Mouse (Mus musculus) erythroblast, embryonic 14.5 days (primary cell): ENCODE data around the gene Bend6. TPM values are rescaled to one million over a fixed set of nuclear protein-coding genes. Genes with fewer than 3 reads are reported as not detected.
"Not testable (repeated sequence)": the region's sequence is repeated elsewhere in the genome, so short reads cannot be mapped to it uniquely, and the experiment has no call there.

ENCODE experiments used
- H3K27me3 ChIP-seq: 2 replicates; pipeline ENCODE4 v1.6.1; 2012; ENCODE audit warnings: inconsistent platforms; ENCODE audit not compliant: control insufficient read depth
- H3K36me3 ChIP-seq: 2 replicates; pipeline ENCODE4 v1.6.1; 2012; ENCODE audit warnings: mild to moderate bottlenecking, inconsistent platforms; ENCODE audit not compliant: control insufficient read depth
- H3K4me1 ChIP-seq: 2 replicates; pipeline ENCODE4 v1.6.1; 2012; ENCODE audit warnings: inconsistent platforms; ENCODE audit not compliant: control insufficient read depth
- H3K4me3 ChIP-seq: replicated peaks from 2 replicates; pipeline ENCODE3; 2012; ENCODE audit warnings: moderate library complexity, mild to moderate bottlenecking, inconsistent platforms
- H3K9me3 ChIP-seq: 2 replicates; pipeline ENCODE4 v1.6.1; 2012; ENCODE audit warnings: low read length, inconsistent platforms, mixed read lengths; ENCODE audit not compliant: control insufficient read depth
- GATA1 ChIP-seq: IDR thresholded peaks from 2 replicates; pipeline ENCODE4 v1.6.1; 2012; ENCODE audit warnings: low read length, inconsistent platforms, mixed read lengths
- TAL1 ChIP-seq: IDR thresholded peaks from 3 replicates; pipeline ENCODE4 v1.6.1; 2012; ENCODE audit warnings: low read length, inconsistent platforms, mixed read lengths
- polyA plus RNA-seq: library from polyadenylated mRNA; stranded (reverse); fragments of >175 nt; gene quantifications from 2 replicates; pipeline ENCODE4 v1.2.3, GENCODE M21; 2012

Bend6 gene
- polyA plus RNA-seq, 1 experiment, result not detected

DNA sequence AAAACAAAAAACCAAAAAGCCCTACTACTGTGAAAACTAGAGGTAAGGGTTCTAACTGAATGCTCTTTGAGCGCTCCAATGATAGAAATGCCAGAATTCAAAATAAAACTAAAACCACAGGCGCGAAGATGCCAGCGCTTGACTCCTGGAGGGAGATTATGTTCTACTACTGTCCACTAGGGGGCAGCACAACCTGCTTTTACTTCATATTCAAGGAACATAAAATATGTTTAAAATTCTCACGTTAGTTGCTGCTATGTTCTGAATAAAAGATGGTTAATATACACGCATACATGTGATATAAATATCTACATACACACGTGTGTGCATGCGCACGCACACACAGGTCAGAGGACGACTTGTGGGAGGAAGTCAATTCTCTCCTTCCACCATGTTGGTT lies 14.8 kb downstream of the Bend6 start:
- Histone ChIP-seq H3K36me3 (no peaks in the 10 kb centered on the region), H3K4me1 (no peaks in the 10 kb centered on the region)
- TF ChIP-seq TAL1 (no peak), GATA1 (no peak)

DNA sequence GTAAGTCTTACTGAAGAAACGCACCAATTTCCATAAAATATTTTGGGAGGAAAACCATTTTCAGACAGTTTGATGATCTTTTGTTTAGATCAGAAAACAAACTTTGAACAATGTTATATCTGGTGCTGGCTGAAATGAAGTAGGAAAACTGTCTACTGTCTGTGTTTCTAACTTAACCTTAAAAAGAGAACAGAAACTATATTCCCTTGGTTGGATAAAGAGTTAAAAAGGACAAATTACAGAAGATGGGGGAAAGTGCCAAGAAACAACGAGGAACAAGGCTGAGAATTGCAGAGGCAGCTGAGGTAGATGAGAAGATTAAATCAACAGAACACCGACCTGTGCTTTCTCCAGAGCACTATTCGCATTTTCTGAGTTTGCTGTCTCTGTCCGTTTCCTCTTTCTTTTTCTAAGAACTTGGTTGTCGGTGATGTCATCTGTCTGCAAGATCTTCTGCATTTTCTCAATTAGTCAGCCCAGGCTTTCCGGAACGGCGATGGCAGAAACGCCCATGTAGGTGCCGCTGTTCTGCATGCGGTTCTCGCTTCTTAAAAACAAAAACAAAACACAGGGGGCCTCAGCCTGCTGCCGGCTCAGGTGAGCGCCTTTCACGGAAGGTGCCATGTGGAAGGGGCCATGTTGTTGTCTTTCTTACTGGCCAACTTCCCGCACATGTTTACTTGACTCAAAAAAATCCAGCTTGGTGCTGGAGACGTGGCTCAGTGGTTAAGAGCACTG lies 24.3 kb downstream of the Bend6 start:
- TF ChIP-seq TAL1 (no peak), GATA1 (no peak)
- Histone ChIP-seq H3K4me3 (no peak overlapping the region), H3K4me1 (no peaks in the 10 kb centered on the region), H3K27me3 (peaks cover 5% of the 10 kb centered on the region), H3K9me3 (no peaks in the 10 kb centered on the region), H3K36me3 (no peaks in the 10 kb centered on the region)

More for the DNA sequence above, 14.8 kb downstream of the Bend6 start:
- H3K4me3 ChIP-seq, result no peak overlapping the region
- no peaks in the 10 kb centered on the region for H3K9me3 ChIP-seq
- H3K27me3 ChIP-seq, result no peaks in the 10 kb centered on the region

DNA sequence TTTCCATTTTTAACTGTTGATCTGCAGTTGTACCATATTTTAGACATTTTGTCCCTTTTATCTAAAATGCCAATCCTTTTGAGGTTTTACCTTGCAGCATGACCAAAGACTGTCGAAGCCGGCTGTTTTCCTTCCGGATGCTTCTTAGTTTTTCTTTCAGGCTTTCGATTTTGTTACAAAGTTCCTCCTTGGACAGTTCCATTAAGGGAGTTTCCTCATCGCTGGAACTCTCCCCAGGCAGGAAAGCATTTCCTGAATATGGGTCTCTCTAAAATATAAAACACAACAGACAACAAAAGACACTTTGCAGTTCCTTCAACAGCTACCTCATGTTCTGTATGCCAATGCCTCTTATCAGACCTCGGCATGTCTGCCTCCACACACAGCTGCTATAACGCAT lies 29.4 kb downstream of the Bend6 start:
- Histone ChIP-seq H3K4me3 (no peak overlapping the region), H3K27me3 (peaks cover under 1% of the 10 kb centered on the region), H3K9me3 (no peaks in the 10 kb centered on the region), H3K36me3 (no peaks in the 10 kb centered on the region), H3K4me1 (no peaks in the 10 kb centered on the region)
- TF ChIP-seq TAL1 (no peak), GATA1 (no peak)

DNA sequence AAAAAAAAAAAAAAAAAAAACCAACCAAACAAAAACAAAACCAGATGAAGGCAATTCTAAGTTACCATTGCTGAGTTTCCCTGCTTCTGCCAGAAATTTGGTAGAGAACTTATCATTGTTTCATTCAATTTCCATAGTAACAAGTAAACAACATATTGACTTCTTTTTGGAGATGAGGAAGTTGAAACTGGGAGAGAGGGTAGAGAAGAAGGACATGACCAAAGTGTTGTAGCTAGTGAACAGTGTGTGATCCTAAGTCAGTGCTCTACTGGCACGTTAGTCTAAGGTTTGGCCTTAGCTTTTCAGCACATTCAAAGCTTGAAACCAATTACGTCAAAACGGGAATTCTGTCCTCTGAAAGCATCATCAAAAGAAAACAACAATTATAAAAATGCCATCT lies 31.2 kb downstream of the Bend6 start:
- no peaks in the 10 kb centered on the region for H3K27me3 ChIP-seq
- H3K36me3 ChIP-seq, result no peaks in the 10 kb centered on the region
- no peaks in the 10 kb centered on the region for H3K4me1 ChIP-seq
- no peaks in the 10 kb centered on the region for H3K9me3 ChIP-seq
- H3K4me3 ChIP-seq, result no peak overlapping the region
- TF ChIP-seq GATA1 (no peak), TAL1 (no peak)

DNA sequence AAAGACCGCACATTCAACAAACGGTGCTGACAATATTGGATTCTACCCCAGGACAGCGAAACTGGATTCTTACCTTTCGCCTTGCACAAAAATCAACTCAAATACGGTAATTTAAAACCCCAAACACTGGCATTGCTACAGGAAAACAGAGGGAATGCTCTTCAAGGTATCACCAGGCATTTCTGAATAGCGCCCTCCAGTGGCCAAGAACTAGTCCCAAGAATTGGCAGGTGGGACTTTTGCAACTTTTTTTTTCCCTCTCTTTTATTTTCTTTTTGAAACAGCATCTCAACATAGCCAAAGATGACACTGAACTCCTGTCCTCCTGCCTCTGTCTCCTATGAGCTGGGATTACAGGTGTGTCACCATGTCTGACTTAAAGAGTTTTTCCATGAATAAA lies 31.9 kb downstream of the Bend6 start:
- TF ChIP-seq TAL1, result no peak
- no peak for TF ChIP-seq GATA1
- Histone ChIP-seq H3K36me3 (no peaks in the 10 kb centered on the region), H3K27me3 (no peaks in the 10 kb centered on the region), H3K4me3 (no peak overlapping the region), H3K9me3 (no peaks in the 10 kb centered on the region), H3K4me1 (no peaks in the 10 kb centered on the region)

DNA sequence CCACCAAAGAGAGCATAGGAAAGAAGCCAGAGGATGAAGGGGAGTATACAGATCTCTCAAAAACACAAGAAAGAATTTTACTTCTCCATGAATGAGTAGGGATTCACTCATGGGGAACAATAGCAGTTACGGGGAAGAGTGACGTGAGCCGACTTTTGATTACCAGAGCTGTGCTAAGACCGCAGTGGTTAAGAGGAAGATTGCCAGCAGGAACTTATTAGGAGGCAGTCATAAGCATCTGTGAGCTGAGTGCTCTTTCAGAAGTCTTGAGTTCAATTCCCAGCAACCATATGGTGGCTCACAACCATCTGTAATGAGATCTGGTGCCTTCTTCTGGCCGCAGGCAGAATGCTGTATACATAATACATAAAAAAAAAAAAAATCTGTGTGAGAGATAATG lies 34.1 kb downstream of the Bend6 start:
- H3K4me3 ChIP-seq, result no peak overlapping the region
- no peaks in the 10 kb centered on the region for H3K4me1 ChIP-seq
- H3K36me3 ChIP-seq, result no peaks in the 10 kb centered on the region
- H3K27me3 ChIP-seq, result no peaks in the 10 kb centered on the region
- H3K9me3 ChIP-seq, result no peaks in the 10 kb centered on the region
- TF ChIP-seq TAL1 (no peak), GATA1 (no peak)

DNA sequence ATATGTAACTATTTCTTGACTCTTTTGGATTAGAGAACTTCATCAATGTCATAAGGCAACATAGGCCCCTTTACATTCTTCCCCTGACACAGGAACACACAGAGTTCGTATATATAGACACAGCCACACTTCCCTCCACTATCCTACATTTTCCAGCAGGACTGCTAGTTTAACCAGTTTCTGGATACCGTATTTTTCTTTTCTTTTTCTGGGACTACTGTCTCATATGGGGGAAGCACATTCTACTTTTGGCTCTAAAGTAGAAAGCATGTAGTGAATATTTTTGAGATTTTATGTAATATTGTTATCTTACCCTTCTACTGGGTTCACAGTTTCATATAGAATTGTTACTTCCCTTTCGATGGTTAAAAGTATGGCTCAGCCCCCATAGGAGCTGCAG lies 38.2 kb downstream of the Bend6 start:
- Histone ChIP-seq H3K4me3 (no peak overlapping the region), H3K9me3 (no peaks in the 10 kb centered on the region), H3K27me3 (no peaks in the 10 kb centered on the region), H3K36me3 (no peaks in the 10 kb centered on the region), H3K4me1 (no peaks in the 10 kb centered on the region)
- TF ChIP-seq TAL1, result no peak
- no peak for TF ChIP-seq GATA1

DNA sequence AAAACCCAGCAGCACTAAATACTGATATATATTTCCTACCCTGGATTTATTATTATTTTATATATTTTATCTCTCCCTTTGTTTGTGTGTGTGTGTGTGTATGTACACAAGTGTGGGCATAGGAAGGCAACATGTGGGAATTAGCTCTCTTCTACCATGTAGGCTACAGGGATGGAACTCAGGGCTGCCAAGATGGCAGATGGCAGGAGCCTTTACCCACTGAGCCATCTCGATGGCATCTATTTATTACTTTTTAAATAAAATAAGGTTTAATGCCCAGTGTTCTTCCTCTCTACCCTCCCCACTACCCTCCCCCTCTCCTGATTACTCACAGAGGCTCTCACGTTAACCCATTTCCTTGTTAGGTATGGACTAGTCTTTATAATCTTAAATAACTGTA lies 38.6 kb downstream of the Bend6 start:
- TF ChIP-seq TAL1, result no peak
- TF ChIP-seq GATA1, result no peak
- Histone ChIP-seq H3K9me3 (no peaks in the 10 kb centered on the region), H3K4me1 (no peaks in the 10 kb centered on the region), H3K27me3 (no peaks in the 10 kb centered on the region), H3K36me3 (no peaks in the 10 kb centered on the region), H3K4me3 (no peak overlapping the region)

DNA sequence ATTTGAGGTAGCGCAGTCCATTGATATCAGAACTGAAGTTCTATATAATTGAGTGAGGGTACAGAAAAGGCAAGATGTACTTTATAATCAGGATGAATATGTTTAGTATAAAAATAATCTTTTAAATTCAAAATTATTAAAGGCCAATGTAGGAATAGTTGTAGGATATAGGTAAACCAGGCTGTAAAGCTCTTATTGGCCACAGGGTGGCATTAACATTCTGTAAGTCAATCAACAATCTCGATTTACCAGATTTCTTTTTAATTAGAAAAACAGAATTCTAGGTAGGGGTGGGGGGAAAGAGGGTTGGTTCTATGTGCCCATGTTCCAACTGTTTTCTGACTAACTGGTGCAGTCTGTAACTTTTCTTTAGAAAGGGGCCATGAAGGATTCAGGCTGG lies 60.8 kb downstream of the Bend6 start:
- no peak for TF ChIP-seq GATA1
- no peak for TF ChIP-seq TAL1
- no peaks in the 10 kb centered on the region for H3K36me3 ChIP-seq
- H3K4me3 ChIP-seq, result no peak overlapping the region
- no peaks in the 10 kb centered on the region for H3K27me3 ChIP-seq
- no peaks in the 10 kb centered on the region for H3K4me1 ChIP-seq
- no peaks in the 10 kb centered on the region for H3K9me3 ChIP-seq

DNA sequence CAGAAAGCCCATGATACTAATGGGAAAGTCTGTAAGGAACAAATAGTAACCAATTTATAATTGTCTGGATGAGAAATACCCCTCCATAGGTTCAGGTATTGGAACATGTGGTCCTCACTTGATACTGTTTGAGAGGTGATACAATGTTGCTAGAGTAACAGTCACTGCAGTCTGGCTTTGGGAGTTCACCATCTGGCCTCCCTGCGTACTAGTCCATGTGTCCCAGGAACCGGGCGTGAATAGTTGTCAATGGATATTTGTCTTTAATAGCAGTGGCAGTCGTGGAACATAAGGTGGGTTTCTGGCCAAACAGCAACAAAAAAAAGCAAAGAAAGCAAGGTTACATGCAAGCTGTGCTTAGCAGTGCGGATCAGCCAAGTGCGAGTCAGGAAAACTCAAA lies 63.8 kb downstream of the Bend6 start:
- Histone ChIP-seq H3K9me3 (no peaks in the 10 kb centered on the region), H3K4me1 (no peaks in the 10 kb centered on the region), H3K4me3 (no peak overlapping the region), H3K36me3 (no peaks in the 10 kb centered on the region), H3K27me3 (no peaks in the 10 kb centered on the region)
- TF ChIP-seq TAL1, result no peak
- TF ChIP-seq GATA1, result no peak

DNA sequence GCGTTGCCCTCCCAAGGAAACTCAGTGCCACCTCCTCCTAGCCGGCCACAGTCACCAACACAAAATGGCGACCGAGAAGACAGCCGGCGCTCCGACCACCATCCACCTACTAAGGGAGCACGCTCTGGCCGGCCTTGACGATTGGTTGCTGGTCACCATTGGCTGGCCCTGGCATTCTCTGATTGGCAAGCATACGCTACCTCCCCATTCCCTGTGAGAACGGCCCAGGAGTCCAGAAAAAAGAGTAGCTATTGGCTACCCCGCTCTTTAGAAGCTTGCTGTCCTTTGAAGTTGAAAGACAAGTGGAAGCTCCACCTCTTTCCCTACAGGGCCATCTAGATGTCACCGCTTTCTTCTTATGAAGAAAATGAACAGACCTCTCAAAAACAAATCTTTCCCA lies 68.7 kb downstream of the Bend6 start:
- H3K4me1 ChIP-seq, H3K4me3 ChIP-seq, H3K9me3 ChIP-seq, H3K36me3 ChIP-seq, H3K27me3 ChIP-seq: not testable (repeated sequence)
